Mouse (Mus musculus) embryo, embryonic 11.5 days (tissue): ENCODE data around the gene Ralgapb.
"Not testable (repeated sequence)": the region's sequence is repeated elsewhere in the genome, so short reads cannot be mapped to it uniquely, and the experiment has no call there.

Source experiments
- DNase-seq: peaks from one replicate; pipeline ENCODE4 v3.0.0-alpha.2; 2012; ENCODE audit warnings: low read depth, low spot score

The Ralgapb gene

DNA sequence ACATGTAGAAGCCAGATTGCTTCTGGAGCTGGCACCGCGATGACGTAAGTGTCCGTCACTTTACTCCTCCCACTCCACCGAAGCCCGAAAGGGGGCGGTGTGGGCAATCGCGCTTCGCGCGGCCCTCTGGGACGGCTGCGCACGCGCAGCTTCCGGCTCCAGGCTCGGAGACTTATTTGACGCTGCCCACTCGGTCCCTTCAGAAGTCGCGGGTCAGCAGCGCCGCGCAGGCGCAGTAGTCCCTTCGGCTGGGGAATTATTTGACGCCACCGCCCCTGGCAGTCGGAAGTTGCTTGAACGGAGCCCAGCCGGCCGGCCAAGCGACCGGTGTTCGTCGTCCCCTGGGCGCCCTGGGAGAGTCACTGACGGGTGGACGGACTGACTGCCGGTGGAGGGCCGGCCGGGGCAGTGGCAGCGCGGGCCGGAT, at the start of gene Ralgapb:
Gene Ralgapb (plus strand): TSS at position 254 of the 427 bp plus-strand sequence.
- peak; percentile 99 for DNase-seq

DNA sequence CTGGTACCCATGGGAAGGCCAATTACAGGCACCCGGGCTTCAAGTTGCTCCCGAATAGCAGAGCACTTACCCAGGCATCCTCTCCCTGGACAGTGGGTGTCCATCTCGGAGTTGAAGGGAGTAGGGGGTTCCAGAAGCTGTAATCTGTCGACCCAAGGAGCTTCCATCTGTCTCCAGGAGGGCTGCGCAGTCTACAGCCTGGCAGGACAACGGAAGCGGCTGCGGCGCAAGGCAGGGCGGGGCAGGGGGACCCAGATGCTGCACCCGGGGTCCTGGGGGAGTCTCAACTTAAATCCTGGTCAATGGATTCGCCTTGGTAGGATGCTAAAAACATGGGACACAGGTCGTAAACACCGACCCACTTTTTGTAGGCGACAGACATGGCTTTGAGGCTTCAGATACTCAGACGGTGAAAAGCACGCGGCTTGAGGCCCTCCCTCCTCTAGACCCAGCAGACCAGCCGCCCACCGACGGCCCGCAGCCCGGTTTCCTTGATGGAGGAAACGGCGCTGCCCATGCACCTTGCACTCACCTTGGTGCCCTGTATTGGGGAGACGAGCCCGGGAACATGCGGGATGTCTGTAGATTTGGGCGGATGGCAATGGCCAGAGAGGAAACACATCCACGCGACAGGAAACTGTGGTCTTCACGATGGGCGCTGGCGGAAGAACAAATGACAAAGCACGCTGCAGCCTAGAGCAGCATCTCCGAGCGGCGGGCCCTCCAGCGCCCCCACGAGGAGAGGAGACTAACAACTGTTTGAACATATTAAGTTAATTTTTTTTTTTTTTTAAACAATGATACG, 48.6 kb upstream of the Ralgapb start:
- peak; percentile 82 for DNase-seq

DNA sequence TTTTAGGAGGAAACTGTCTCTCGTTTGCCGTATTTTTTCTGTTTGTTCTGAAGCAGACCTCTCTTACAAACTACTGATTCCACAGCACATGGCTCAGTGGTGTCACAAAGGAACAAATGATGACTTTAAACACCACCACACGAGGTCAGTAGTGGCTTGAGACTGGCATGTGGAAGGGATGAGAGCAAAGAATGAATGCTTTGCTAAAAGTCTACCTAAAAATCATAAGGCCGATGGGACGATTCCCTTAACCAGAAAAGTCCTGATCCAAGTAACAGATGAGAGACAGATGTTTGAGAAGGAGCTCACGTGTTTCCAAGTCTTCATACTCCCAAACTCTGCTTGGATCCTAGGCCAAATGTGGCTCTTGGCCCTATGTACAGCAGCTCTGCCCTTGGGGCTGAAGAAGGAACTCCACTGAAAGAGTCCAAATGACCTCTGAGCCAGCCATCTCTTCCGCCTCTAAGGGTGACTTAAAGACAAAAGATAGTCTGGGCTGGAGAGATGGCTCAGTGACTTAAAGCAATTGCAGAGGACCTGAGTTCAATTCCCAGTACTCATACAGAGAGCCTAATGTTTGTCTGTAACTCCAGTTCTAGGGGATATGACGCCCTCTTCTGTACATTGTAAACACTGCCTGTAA, 47.8 kb upstream of the Ralgapb start:
- no peak for DNase-seq

DNA sequence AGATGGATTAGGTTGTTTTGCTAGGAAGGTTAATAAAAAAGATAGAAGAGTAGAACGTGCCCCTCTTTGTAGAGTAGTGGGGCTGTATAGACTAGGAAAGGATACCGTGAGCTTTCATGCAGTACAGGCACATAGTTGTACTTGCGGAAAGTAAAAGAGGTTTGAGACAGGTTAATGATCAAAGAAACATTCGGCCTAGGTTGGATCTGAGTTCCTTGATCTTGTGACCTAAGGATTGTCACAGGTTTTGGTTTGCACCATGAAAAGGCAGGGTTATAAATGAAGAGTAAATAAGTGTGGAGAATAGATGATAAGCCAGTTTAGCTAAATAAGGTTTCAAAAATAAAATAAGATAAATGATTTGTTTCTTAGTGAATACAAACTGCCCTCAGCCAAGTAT, 45.5 kb upstream of the Ralgapb start:
- DNase-seq, result no peak

DNA sequence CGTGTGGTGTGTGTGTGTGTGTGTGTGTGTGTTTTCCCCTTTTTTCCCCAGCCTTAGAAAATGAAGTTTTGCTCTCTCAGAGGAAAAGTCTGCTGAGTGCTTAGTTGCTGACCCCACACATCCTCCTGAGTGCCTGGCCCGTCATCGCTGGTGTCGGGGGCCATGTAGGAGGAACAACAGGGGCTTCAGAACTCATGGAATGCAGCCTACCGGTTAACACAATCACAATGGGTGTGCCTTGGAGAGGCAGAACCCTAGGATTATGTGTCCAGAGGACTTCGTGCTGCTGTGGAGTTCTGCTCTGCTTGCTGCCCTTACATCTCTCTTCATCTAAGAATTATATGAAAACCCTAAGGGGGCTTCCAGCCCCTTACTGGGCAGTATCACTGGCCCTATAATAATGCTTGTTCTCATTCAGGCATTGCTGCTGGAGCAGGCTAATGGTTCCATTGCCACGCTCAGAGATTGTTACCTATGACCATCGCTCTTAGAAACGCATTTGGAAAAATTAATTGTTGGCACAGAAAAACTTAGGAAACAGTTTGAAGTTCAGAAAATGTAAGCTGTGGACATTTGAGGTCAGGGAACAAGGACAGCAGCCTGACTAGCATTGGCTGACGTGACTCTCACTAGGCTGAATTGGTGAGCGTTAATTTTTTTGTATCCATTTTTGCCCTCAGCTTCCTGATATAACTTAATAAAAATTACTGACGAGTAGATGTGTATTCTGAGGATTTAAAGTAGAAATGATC, 44.4 kb upstream of the Ralgapb start:
- DNase-seq, result no peak

DNA sequence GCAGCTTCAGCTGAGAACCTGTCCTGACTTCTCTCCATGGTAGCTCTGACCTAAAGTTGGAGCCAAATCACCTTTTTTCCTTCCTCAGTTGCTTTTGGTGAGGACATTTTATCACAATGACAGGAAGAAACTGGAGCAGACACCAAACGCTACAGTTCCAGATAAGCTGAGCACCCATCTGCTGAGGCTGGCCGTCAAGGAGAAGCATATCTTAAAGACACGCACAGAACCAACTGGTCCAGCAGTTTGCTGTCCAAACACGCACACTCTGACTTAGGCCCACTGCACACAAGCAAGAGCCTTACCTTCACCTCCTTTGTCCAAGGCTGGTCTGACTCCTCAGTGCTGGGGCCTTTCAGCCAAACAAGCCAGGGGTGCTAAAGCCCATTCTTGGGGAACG, 42.0 kb upstream of the Ralgapb start:
- no peak for DNase-seq

DNA sequence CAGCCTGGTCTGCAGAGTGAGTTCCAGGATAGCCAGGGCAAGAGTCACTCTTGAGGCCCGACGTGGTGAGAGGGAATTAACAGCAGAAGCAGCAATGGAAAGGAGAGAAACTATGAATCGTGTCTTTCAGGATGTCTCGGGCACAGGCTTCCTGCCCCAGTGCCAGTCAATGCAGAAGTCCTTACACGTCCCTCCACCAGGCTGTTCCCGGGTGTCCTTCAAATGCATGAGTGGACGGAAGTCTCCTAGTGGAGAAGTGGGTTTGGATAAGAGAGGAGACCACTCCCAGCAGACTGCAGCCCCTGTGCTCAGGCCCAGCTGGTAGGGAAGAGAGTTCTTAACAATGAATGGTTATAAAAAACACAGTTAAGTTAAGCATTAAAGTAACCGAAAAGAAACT, 41.3 kb upstream of the Ralgapb start:
- no peak for DNase-seq

DNA sequence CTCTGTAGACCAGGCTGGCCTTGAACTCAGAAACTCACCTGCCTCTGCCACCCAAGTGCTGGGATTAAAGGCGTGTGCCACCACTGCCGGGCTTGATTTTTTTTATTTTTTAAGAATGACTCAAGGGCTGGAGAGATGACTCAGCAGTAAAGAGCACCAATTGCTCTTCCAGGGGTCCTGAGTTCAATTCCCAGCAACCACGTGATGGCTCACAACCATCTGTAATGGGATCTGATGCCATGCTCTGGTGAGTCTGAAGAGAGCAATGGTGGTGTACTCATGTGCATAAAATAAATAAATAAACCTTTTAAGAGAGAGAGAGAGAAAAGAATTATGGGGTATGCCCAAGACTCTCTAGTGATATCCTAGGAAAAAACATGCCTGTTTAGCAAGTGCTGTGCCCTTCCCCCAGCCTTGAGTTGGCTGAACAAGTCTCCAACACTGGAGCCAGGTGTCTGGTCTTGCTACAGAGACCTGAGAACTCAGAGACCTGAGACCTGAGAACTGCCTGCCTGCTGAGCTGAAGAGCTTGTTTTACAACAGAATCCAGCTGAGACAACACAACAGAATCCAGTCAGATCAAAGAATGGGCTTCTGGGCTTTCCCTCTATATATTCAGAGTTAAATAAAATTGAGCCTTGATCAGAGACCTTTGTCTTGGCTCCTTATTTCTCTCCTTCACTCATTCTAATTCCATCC, 40.0 kb upstream of the Ralgapb start:
- DNase-seq, result no peak

DNA sequence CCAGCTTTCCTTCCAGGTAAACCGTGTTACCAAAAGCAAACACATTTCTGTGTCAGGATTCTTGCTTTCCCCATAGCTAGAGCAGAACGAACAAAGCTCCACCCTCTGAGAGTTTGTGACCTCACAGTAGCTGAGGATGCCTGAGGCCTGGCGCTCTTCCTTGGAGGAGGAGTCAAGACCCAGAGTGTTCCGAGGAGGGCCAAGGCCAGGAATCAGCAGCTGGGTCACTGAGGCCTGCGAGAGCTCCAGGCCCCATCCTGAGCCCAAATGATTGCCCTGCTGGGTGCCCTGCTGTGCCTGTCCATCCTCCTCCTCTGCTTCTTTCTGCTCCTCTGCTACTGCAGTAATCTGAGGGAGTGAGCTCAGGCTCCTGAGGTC, 39.5 kb upstream of the Ralgapb start:
- no peak for DNase-seq

DNA sequence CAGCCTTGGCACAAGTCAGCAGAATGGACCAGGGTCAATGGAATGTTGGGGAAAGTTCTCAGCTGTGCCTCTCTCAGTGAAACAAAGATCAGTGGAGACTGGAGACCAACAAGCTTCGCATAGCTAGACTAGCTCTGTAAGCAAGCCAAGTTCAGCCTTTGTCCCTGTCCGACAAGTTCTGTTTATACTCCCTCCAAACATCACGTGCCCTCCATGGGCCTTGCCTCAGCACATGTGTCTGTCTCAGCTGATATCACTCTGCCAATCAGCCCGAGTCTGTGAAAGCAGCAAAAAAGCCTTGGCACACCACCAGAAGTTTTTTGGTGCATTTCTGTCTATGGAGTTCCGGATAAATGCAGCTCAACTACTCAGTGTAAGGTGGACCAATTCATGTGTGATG, 36.6 kb upstream of the Ralgapb start:
- no peak for DNase-seq

DNA sequence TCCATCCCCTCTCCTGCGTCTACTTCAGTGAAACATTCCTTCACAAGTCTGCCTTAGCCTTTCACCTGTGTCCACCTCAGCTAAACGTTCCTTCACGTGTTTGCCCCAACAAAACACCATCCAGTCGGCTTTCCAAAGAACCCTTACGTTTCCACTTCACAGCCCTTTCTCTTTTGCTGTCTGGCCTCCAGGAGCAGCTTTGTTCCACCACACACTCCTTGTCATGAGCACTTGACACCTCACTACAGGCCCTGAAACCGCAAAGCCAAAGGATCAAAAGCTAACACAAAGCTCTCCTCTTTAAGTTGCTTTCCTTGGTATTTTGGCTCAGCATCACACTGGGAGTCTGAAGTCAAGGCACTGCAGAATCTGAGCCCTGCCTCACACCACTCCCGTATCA, 36.1 kb upstream of the Ralgapb start:
- no peak for DNase-seq

DNA sequence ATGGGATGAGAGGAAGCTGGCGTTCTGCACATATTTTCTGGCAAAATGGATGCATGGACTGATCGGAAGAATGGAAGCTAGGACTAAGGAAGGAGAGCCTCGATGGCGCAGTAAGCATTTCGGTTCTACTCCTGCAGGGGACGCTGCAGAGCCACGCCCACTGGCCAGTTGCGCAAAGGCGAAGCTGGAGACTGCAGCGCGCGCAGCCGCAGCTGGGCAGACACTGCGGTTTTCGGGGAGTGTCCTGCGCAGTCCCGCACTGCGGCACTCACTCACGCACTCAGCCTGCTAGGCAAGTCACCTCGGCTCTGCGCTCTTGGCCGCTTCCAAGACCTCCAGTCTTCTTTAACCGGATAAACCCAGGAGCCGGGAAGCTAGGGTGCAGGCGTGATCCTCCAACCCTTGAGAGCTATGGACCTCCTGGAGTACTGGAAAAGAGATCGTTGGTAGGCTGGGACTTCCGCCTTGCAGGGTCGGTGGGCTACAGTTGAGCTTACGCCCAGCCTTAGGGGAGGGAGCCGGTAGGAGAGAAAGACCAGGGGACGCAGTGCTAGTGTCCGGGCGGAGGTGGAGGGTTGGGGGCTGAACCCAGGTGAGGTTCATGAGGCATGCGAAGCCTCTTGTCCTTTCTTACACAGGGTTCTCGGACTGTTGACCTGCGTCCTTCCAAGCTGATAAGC, 34.1 kb upstream of the Ralgapb start, which contains the start of gene Snhg11:
Gene Snhg11 (plus strand): TSS at position 196 of the 680 bp plus-strand sequence.
- peak; percentile 43 for DNase-seq

DNA sequence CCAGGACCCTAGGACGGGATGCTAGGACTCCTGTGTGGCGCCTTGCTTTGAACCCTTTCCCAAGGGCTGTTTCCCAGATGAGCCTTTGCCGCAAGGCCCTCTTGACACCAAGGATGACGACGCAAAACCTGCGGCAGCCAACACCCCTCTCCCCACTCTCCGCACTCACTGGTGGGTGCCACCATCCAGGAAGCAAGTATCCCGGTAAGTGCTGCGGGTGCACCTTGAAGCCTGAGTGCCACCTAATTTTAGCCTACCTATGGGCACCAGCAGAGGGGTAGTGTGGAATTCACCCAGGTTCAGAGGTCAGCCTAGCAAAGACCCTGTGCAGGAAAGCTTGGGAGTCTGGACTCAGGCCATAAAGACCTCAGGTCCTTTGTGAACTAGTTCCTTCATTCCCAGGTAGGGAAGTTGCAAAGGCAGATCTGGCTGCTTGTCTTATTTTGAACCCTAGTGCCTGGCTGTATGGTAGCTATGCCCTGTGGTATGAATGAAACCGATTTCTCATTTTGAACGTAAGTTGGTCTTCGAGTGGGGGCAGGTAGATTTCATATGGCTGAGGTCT, 33.4 kb upstream of the Ralgapb start:
- no peak for DNase-seq

DNA sequence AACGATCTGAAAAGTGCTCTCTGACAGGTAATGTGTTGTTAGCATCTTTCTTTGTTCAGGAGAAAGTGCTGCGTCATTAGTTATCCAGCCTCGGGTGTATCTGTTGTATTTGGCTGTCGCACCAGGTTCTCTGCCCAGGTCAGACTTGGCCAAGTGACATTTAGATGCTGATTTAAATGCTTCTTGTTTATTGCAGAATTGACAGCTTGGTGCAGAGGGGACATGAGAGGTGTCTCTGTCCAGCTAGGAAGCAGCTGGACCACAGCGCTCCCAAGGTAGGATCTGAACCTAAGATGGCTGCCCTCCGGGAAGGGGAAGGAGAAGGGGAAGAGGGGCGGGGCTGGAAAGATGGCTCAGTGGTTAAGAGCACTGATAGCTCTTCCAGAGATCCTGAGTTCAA, 32.9 kb upstream of the Ralgapb start:
- DNase-seq, result no peak

DNA sequence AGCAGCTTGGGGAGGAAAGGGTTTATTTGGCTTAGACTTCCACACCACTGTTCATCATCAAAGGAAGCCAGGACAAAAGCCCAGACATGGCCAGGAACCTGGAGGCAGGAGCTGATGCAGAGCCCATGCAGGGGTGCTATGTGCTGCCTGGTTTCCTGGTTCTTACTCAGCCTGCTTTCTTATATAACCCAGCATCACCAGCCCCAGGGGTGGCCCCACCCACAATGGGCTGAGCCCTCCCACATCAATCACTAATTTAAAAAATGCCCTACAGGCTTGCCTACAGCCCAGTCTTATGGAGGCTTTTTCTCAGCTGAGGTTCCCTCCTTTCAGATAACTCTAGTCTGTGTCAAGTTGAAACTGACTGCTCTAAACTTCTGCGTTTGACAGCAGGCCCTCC, 31.8 kb upstream of the Ralgapb start:
- DNase-seq, result no peak

DNA sequence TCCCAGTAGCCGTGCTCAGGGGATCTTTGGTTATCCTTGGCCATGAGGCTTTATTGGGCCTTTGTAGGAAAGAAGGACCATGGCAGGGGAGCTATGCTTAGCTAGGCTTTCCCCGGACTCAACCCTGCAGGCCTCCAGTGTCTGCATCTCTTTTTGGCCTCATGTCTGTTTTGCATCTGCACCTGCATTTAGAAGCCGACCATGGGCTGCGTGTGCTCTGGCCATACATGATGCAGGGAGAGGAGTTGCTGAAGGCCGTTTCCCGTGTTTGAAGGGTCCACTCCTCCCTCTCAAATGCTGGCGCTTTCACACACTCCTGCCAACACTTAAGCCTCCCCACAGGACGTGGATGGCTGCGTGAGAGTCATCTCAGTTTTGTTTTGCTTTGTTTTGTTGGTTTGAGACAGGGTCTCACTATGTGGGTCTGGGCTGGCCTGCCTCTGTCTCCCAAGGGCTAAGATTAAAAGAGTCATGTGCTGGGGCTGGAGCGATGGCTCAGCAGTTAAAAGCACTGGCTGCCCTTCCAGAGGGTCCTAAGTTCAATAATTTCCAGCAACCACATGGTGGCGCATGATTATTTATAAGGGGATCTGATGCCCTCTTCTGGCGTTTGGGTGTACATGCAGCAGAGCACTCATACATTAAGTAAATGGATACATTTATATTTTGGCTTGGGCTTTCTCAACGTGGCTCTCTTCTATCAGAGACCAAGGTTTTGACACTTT, 30.1 kb upstream of the Ralgapb start:
- peak; percentile 81 for DNase-seq

DNA sequence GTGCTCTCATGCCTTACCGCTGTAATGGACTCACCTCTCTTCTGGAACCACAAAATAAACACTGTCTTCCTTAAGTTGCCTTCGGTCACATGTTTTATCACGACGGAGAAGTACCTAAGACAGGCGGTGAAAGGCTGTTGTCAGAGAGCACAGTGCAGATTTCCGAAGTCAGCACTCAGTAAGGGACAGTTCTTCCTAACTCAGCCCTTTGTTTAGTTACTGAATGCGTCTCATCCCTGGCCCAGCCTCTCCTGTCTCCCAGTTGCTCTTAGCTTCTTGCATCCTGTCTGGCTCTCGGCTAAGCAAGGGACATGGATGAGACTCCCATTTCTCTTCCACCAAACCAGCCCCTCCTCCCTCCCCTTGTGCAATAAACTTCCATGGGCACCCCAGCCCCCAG, 23.6 kb upstream of the Ralgapb start:
- no peak for DNase-seq

DNA sequence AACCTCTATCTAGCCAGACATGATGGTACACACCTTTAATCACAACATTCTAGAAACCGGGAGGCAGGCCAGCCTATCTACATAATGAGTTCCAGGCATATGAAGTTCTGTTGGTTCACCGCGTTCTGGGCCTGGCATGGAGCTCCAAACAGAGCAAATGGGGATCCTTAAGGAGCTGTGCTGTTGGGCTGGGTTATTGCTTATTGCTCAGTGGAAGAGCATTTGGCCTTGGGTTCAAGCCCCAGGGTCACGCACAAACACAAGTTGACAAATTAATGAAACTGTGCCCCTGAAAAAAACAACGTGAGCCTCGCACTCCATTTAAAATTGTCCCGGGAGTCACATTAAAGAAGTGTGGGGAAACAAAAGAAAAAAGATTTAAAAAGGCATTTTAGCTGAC, 20.2 kb upstream of the Ralgapb start:
- no peak for DNase-seq

DNA sequence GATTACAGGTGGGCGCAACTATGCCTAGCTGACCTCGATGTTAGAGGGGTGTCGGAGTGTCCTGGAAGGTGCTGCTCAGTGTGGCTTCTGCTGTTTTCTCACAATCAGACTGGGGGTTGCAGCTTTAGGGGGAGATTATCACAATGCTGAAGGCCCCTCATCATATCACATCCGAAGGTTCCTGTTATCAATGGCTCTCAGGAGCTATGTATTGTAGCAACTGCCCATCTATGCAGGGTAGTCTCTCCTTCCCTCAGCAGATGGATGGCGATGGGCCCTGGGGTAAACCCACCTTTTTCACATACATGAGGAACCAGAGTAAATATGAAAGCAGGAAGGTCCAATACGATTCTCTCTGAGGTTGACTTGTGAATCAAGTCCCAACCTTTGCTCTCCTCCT, 13.3 kb upstream of the Ralgapb start:
- DNase-seq, result no peak

DNA sequence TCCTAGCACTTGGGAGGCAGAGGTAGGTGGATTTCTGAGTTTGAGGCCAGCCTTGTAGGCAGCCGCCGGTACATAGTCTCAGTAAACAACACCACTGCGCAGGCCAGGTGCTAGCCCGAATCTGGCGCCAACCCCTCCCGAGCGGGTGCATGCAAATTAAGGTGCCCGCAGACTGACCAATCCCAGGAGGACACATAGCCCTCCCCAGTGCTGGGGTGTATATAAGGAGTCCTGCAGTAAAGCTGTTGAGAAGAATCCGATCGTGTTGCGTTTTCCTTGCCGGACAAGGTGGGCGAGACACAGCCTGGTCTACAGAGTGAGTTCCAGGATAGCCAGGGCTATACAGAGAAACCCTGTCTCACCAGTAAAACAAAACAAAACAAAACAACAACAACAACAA, 12.5 kb upstream of the Ralgapb start:
- DNase-seq, result not testable (repeated sequence)
